Mouse (Mus musculus): ENCODE measurements around the gene Gm28372.

GRCm38 (mm10) chr2:130429851-130430250 lies 24.8 kb downstream of the Gm28372 start:
- no peak for TF ChIP-seq CTCF (IDR thresholded peaks at IDR 0.05 in 2 of 3, conservative IDR thresholded peaks at IDR 0.05 in 1 of 3; ENCODE audit: control insufficient read depth in 1 of 3, insufficient read depth in 1 of 3, low read depth in 2 of 3, low read length in 3 of 3, poor library complexity in 1 of 3, severe bottlenecking in 1 of 3)
- no peak for TF ChIP-seq ETS1 (IDR thresholded peaks at IDR 0.05; ENCODE audit: low read depth, low read length)
- no peak for TF ChIP-seq POLR2AphosphoS2 (IDR thresholded peaks at IDR 0.05; ENCODE audit: low read length)
- TF ChIP-seq POLR2A (IDR thresholded peaks at IDR 0.05; ENCODE audit: control insufficient read depth in 1 of 2, insufficient read depth in 1 of 2, low read depth in 1 of 2, low read length in 2 of 2, poor library complexity in 1 of 2) = no peak
- TF ChIP-seq ZNF384 (IDR thresholded peaks at IDR 0.05; ENCODE audit: low read depth, low read length) = no peak
- no peak for TF ChIP-seq EP300 (IDR thresholded peaks at IDR 0.05; ENCODE audit: low read depth in 1 of 2, low read length in 2 of 2)
- no peak for TF ChIP-seq GATA1 (IDR thresholded peaks at IDR 0.05; ENCODE audit: low read depth, low read length)
- no peak for TF ChIP-seq CHD2 (IDR thresholded peaks at IDR 0.05; ENCODE audit: low read length)
- TF ChIP-seq USF1 (IDR thresholded peaks at IDR 0.05; ENCODE audit: low read depth, low read length) = no peak
- no peak for TF ChIP-seq JUND (IDR thresholded peaks at IDR 0.05; ENCODE audit: low read depth, low read length)
- TF ChIP-seq SIN3A (IDR thresholded peaks at IDR 0.05; ENCODE audit: low read length) = no peak
